Mouse (Mus musculus) left cerebral cortex, adult 2 months (tissue): Measurements from ENCODE around the gene 1700125H20Rik. TPM values are rescaled to one million over a fixed set of nuclear protein-coding genes. Genes with fewer than 3 reads are reported as not detected.

ENCODE experiments used
- DNase-seq, 2 experiments: peaks; one replicate each; pipeline ENCODE4 v3.0.0; 2021 to 2022; ENCODE audit warnings: low spot score in 2 of 2, mixed read lengths in 1 of 2; ENCODE audit errors: extremely low spot score in 1 of 2
- H3K27ac ChIP-seq: fragments of 200-600 bp; 2 replicates; pipeline ENCODE4 v1.8.1; 2022
- H3K4me3 ChIP-seq: fragments of 200-600 bp; 2 replicates; pipeline ENCODE4 v1.8.1; 2022
- CTCF ChIP-seq: fragments of 200-600 bp; IDR thresholded peaks from 2 replicates; pipeline ENCODE4 v1.8.1; 2022; ENCODE audit warnings: antibody characterized with exemption, mild to moderate bottlenecking, moderate library complexity
- intact Hi-C: fragments of 180-260 bp; cut with DNase I; formaldehyde crosslinking; loops from one replicate; pipeline ENCODE4 v1.15.1; 2025
- total RNA-seq, 2 experiments: library from RNA; stranded (reverse); gene quantifications; 2 replicates each; pipeline ENCODE4 v1.2.3; 2021

Gene 1700125H20Rik
- total RNA-seq, 2 experiments from 2014 or later = not detected

DNA sequence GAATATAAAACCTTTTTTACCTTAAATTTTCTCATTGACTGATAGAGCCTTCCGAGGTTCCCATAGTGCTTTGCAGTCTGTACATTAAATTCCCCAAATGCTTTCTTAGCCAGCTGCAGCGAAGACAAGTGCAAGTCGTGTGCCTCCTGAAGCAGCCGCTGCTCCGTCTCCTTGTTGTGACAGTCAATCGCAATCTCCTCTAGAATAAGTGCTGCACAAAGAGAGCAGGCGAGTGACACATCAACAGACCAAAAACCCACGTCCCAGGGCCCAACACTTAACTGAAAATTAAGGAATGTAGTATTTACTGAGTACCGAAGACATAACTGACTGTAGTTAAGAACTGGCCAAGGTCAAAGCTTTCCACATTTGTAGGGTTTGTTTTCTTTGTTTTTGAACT, 25.8 kb downstream of the 1700125H20Rik start:
- DNase-seq = no peak
- intact Hi-C loops = no loop called here
- no peak for TF ChIP-seq CTCF
- Histone ChIP-seq H3K27ac (no peak overlapping the region), H3K4me3 (no peak overlapping the region)

GRCm38 (mm10) chr11:85198906-85199305, 28.7 kb downstream of the 1700125H20Rik start:
- intact Hi-C loops = no loop called here
- no peak overlapping the region for H3K4me3 ChIP-seq

GRCm38 (mm10) chr11:85206231-85206630, 36.0 kb downstream of the 1700125H20Rik start:
- no peak for TF ChIP-seq CTCF
- no peak for DNase-seq
- Histone ChIP-seq H3K27ac (no peak overlapping the region), H3K4me3 (no peak overlapping the region)
- intact Hi-C loops = no loop called here

More at GRCm38 (mm10) chr11:85198906-85199305, 28.7 kb downstream of the 1700125H20Rik start:
- no peak for DNase-seq
- no peak for TF ChIP-seq CTCF
- H3K27ac ChIP-seq = no peak overlapping the region

- DNase-seq = no peak
- Histone ChIP-seq H3K4me3 (no peak overlapping the region), H3K27ac (no peak overlapping the region)
- intact Hi-C loops = no loop called here
- no peak for TF ChIP-seq CTCF
These were observed 40.9 kb downstream of the 1700125H20Rik start for GRCm38 (mm10) chr11:85211151-85211550.

GRCm38 (mm10) chr11:85213215-85213614, 43.0 kb downstream of the 1700125H20Rik start:
- intact Hi-C loops = no loop called here
- Histone ChIP-seq H3K27ac (no peak overlapping the region), H3K4me3 (no peak overlapping the region)
- no peak for DNase-seq
- no peak for TF ChIP-seq CTCF

- no peak overlapping the region for H3K4me3 ChIP-seq
- no peak overlapping the region for H3K27ac ChIP-seq
- TF ChIP-seq CTCF = no peak
- no peak for DNase-seq
- intact Hi-C loops = no loop called here
These were observed 44.5 kb downstream of the 1700125H20Rik start for GRCm38 (mm10) chr11:85214679-85215078.

DNA sequence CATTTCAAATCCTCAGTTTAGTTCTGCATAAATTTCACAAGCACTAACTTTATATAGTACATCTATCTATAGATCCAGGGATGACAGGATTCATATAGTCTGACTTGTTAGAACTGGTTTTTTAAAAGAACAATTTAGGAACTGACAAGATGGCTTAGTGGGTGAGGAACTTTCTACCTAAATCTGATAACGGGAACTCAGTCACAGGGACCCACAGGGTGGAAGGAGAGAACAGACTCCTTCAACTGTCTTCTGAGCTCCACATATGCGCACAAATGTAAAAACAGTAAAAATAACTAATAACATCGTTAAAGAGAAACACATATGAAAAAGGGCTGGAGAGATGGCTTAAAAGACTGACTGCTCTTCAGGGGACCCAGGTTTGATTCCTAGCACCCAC, 48.8 kb downstream of the 1700125H20Rik start:
- no peak for DNase-seq
- H3K27ac ChIP-seq = no peak overlapping the region
- TF ChIP-seq CTCF = no peak
- intact Hi-C loops = no loop called here
- no peak overlapping the region for H3K4me3 ChIP-seq

DNA sequence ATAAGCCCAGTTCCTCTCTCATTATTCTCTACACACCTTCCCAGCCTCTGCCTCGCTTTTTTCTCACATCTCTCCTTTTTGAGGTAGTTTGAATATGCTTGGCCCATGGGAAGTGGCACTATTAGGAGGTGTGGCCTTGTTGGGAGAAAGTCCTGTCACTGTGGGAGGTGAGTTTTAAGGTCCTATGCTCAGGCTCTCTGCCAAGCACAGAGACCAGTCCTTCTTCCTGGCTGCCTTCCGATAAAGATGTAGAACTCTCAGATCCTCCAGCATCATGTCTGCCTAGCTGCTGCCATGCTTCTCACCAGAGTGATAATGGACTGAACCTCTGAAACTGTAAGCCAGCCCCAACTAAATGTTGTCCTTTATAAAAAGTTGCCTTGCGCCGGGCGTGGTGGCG, 52.4 kb downstream of the 1700125H20Rik start:
- no peak overlapping the region for H3K4me3 ChIP-seq
- H3K27ac ChIP-seq = no peak overlapping the region
- no peak for TF ChIP-seq CTCF
- intact Hi-C loops = no loop called here
- DNase-seq = no peak

DNA sequence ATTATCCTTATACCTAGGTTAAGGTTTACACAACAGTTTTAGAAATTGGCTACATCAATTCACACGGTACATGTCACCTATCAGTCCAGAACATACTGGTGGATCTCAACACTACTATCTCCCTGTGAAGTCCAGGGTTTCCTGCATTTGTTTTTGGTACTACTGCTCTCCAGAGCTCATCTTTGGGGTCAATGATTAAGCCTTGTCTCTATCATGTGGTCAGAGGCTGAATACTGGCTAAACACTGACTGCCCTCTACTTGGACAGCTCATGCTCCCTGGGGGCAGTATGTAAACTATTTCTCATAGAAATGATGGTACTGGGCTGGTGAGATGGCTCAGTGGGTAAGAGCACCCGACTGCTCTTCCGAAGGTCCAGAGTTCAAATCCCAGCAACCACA, 53.0 kb downstream of the 1700125H20Rik start:
- intact Hi-C loops = no loop called here
- Histone ChIP-seq H3K27ac (no peak overlapping the region), H3K4me3 (no peak overlapping the region)
- TF ChIP-seq CTCF = no peak
- no peak for DNase-seq

Other genes starting within 250 kb of the 1700125H20Rik start
- gene Car4, start 212.6 kb upstream of the 1700125H20Rik start, total RNA-seq = 100 to 1,000 TPM in 1 of 2 experiments, 10 to 100 TPM in 1; 78.6 to 101 TPM
- gene Usp32, start 30.2 kb upstream of the 1700125H20Rik start, total RNA-seq = 100 to 1,000 TPM; 122 to 126 TPM
- gene Appbp2, start 64.7 kb downstream of the 1700125H20Rik start, total RNA-seq = 10 to 100 TPM; 54.4 to 58.1 TPM
- gene Ppm1d, start 140.8 kb downstream of the 1700125H20Rik start, total RNA-seq = 10 to 100 TPM; 17.7 to 18.0 TPM
- gene Bcas3, start 182.8 kb downstream of the 1700125H20Rik start, total RNA-seq = 10 to 100 TPM; 69.1 to 73.0 TPM